9 mouse cellular contexts compared by ENCODE assay signal in the genomic region with DNA sequence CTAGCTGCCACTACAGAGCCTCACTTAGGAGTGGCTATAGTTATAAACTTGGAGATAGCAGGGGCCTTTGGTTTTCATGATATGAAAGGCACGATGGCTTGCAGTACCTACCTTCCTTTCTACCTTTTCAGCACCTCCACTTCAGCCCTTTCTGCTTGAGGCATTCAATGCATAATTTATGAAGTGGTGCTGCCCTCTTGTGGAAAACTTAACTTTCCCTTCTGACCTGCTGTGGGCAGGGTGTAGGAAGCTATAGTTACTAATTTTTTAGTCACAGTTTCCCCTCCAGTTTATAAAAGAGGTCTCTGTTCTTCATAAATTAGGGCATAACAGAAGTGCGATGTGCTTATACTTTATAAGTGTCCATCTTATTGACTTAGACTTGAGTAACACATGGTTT.
DNase-seq lines count a peak whose midpoint lies in the region; ATAC-seq and TF ChIP-seq lines count a peak whose summit lies in the region.
"Had no signal": no experiment of that assay in that cellular context is flagged by ENCODE, and none has a peak within 500 bp of the region (broad histone marks: within the 10 kb centered on the region; RNA-seq: fewer than 3 reads in every experiment).

No protein-coding gene starts in this region.

- 51% methylated on average over 2 of the region's 2 CpGs for WGBS in kidney, adult 2 months
- 73% methylated on average over 2 of the region's 2 CpGs for WGBS in kidney, embryonic 14.5 days
- whole genome bisulfite sequencing in kidney, postnatal 0 days = 63% methylated on average over 2 of the region's 2 CpGs
- WGBS in liver, embryonic 12.5 days (ENCODE audit: insufficient replicate concordance) = 51% methylated on average over 2 of the region's 2 CpGs

- no peak overlapping the region for H3K9ac ChIP-seq in kidney, embryonic 14.5 days (ENCODE audit: low read depth, low read length)
- no peak overlapping the region for H3K9ac ChIP-seq in CH12.LX (ENCODE audit: insufficient read depth, low read depth)
- H3K9ac ChIP-seq in kidney, postnatal 0 days (ENCODE audit: low read depth, low read length) = no peak overlapping the region
- no peak overlapping the region for H3K9ac ChIP-seq in liver, embryonic 12.5 days
- H3K9ac ChIP-seq: liver, embryonic 15.5 days had no signal

- no peak overlapping the region for H3K4me2 ChIP-seq in kidney, embryonic 14.5 days (replicated peaks; ENCODE audit: low read depth, low read length)
- H3K4me2 ChIP-seq in CH12.LX (ENCODE audit: insufficient read depth, low read depth, poor library complexity, severe bottlenecking) = no peak overlapping the region
- H3K4me2 ChIP-seq in kidney, postnatal 0 days (ENCODE audit: low read length) = no peak overlapping the region
- H3K4me2 ChIP-seq in liver, embryonic 12.5 days = no peak overlapping the region
- H3K4me2 ChIP-seq: liver, embryonic 15.5 days had no signal

- in situ Hi-C loops in CH12.LX (cut with MboI; ENCODE audit: low pct_ligation_motif_present, low pct_unique_long_range_greater_than_20kb, low sequenced_read_pairs) = no loop called here

- TF ChIP-seq POLR2A in kidney, adult 2 months (IDR thresholded peaks at IDR 0.05; ENCODE audit: low read depth, low read length) = no peak
- no peak for TF ChIP-seq POLR2A in CH12.LX (IDR thresholded peaks at IDR 0.05; ENCODE audit: low read depth, low read length)

- no peaks in the 10 kb centered on the region for H3K79me2 ChIP-seq in CH12.LX (replicated peaks; ENCODE audit: control insufficient read depth, extremely low read depth, insufficient read depth, poor library complexity, severe bottlenecking)

- no peak for TF ChIP-seq EP300 in CH12.LX (IDR thresholded peaks at IDR 0.05; ENCODE audit: low read length)

- no peaks in the 10 kb centered on the region for H3K4me1 ChIP-seq in kidney, adult 2 months (ENCODE audit: control insufficient read depth, insufficient read depth, low read length)
- no peaks in the 10 kb centered on the region for H3K4me1 ChIP-seq in kidney, embryonic 14.5 days (ENCODE audit: control insufficient read depth, insufficient read depth, low read length)
- H3K4me1 ChIP-seq in CH12.LX (ENCODE audit: control insufficient read depth in 1 of 2, insufficient read depth in 2 of 2) = no peaks in the 10 kb centered on the region
- no peaks in the 10 kb centered on the region for H3K4me1 ChIP-seq in kidney, postnatal 0 days (replicated peaks; ENCODE audit: insufficient read depth, low read length)
- no peaks in the 10 kb centered on the region for H3K4me1 ChIP-seq in liver, embryonic 12.5 days
- H3K4me1 ChIP-seq: liver, embryonic 15.5 days had no signal

- H3K4me3 ChIP-seq in kidney, adult 2 months (ENCODE audit: insufficient read depth, low read depth, low read length) = no peak overlapping the region
- H3K4me3 ChIP-seq in kidney, embryonic 14.5 days (ENCODE audit: low read length) = no peak overlapping the region
- no peak overlapping the region for H3K4me3 ChIP-seq in CH12.LX (replicated peaks in 1 of 3; ENCODE audit: low read depth in 2 of 3, low read length in 2 of 3, poor library complexity in 1 of 3)
- no peak overlapping the region for H3K4me3 ChIP-seq in kidney, postnatal 0 days (replicated peaks; ENCODE audit: low read depth, low read length)
- no peak overlapping the region for H3K4me3 ChIP-seq in liver, embryonic 12.5 days
- H3K4me3 ChIP-seq: liver, embryonic 15.5 days had no signal

- no peak overlapping the region for H3K27ac ChIP-seq in kidney, adult 2 months (ENCODE audit: insufficient read depth, low read depth, low read length)
- H3K27ac ChIP-seq in kidney, embryonic 14.5 days (ENCODE audit: low read depth, low read length) = no peak overlapping the region
- no peak overlapping the region for H3K27ac ChIP-seq in CH12.LX (ENCODE audit: insufficient read depth, low read depth)
- H3K27ac ChIP-seq in kidney, postnatal 0 days = no peak overlapping the region
- H3K27ac ChIP-seq in liver, embryonic 12.5 days = no peak overlapping the region
- H3K27ac ChIP-seq: liver, embryonic 15.5 days had no signal

- no peaks in the 10 kb centered on the region for H3K27me3 ChIP-seq in kidney, adult 2 months (replicated peaks; ENCODE audit: control insufficient read depth, insufficient read depth, low read length)
- H3K27me3 ChIP-seq in kidney, embryonic 14.5 days (ENCODE audit: control insufficient read depth, insufficient read depth, low read length) = no peaks in the 10 kb centered on the region
- H3K27me3 ChIP-seq in CH12.LX (replicated peaks) = no peaks in the 10 kb centered on the region
- no peaks in the 10 kb centered on the region for H3K27me3 ChIP-seq in kidney, postnatal 0 days (ENCODE audit: insufficient read depth, low read length)
- no peaks in the 10 kb centered on the region for H3K27me3 ChIP-seq in liver, embryonic 12.5 days (replicated peaks)
- H3K27me3 ChIP-seq: liver, embryonic 15.5 days had no signal

- dilution Hi-C loops in CH12.LX (cut with MboI; ENCODE audit: extremely low pct_ligation_motif_present, extremely low pct_unique_long_range_greater_than_20kb, low sequenced_read_pairs) = no loop called here

- TF ChIP-seq CTCF in kidney, adult 2 months (conservative IDR thresholded peaks at IDR 0.05; ENCODE audit: insufficient read depth, insufficient read length, low read depth, low read length) = 0 out of 2 replicates have a peak, but pooled peaks have one; percentile 19
- peak in 1 of 2 experiments; percentile 63; a peak in 2 of 4 replicates for TF ChIP-seq CTCF in CH12.LX (conservative IDR thresholded peaks at IDR 0.05 in 1 of 2, IDR thresholded peaks at IDR 0.05 in 1 of 2; ENCODE audit: low read depth in 2 of 2, low read length in 2 of 2)
- peak; percentile 60 for TF ChIP-seq CTCF in kidney, postnatal 0 days (IDR thresholded peaks at IDR 0.05; ENCODE audit: low read depth)

- H3K36me3 ChIP-seq in kidney, adult 2 months (ENCODE audit: control insufficient read depth, insufficient read depth, low read length) = no peaks in the 10 kb centered on the region
- H3K36me3 ChIP-seq in kidney, embryonic 14.5 days (ENCODE audit: control insufficient read depth, insufficient read depth, low read length) = no peaks in the 10 kb centered on the region
- H3K36me3 ChIP-seq in CH12.LX (replicated peaks in 1 of 2; ENCODE audit: control insufficient read depth in 1 of 2, insufficient read depth in 1 of 2, low read length in 1 of 2) = no peaks in the 10 kb centered on the region
- H3K36me3 ChIP-seq in kidney, postnatal 0 days (ENCODE audit: insufficient read depth, low read length) = no peaks in the 10 kb centered on the region
- H3K36me3 ChIP-seq in liver, embryonic 12.5 days = no peaks in the 10 kb centered on the region
- H3K36me3 ChIP-seq: liver, embryonic 15.5 days had no signal

- peak; percentile 52 for TF ChIP-seq RAD21 in CH12.LX (IDR thresholded peaks at IDR 0.05; ENCODE audit: low read depth, low read length)

- no peaks in the 10 kb centered on the region for H3K9me3 ChIP-seq in kidney, embryonic 14.5 days (ENCODE audit: control insufficient read depth, low read length)
- H3K9me3 ChIP-seq in CH12.LX (replicated peaks; ENCODE audit: low read length) = no peaks in the 10 kb centered on the region
- no peaks in the 10 kb centered on the region for H3K9me3 ChIP-seq in kidney, postnatal 0 days (replicated peaks; ENCODE audit: low read length)
- no peaks in the 10 kb centered on the region for H3K9me3 ChIP-seq in liver, embryonic 12.5 days (replicated peaks)
- H3K9me3 ChIP-seq: liver, embryonic 15.5 days had no signal

- no peak for ATAC-seq in kidney, embryonic 14.5 days (ENCODE audit: low FRiP score, low TSS enrichment)
- ATAC-seq in kidney, postnatal 0 days (replicated peaks; ENCODE audit: low FRiP score, low read depth) = no peak
- no peak for ATAC-seq in liver, embryonic 12.5 days

- peak; percentile 1 for DNase-seq in cerebellum, adult 9-10 months
- no peak for DNase-seq in cerebellum, adult 9-11 months
- DNase-seq in kidney, adult 2 months = peak; percentile 40
- DNase-seq in CH12.LX (ENCODE audit: extremely low read depth) = peak; percentile 37
- peak; percentile 16 for DNase-seq in kidney, postnatal 0 days (ENCODE audit: low spot score)
- DNase-seq in urinary bladder, adult 2 months (ENCODE audit: low spot score) = no peak

TF ChIP-seq in CH12.LX, 34 proteins besides CTCF, POLR2A, EP300 and RAD21:
- TF ChIP-seq SMC3 (IDR thresholded peaks at IDR 0.05; ENCODE audit: low read depth, low read length) = peak; percentile 61
- no peak for TF ChIP-seq MAFK (IDR thresholded peaks at IDR 0.05; ENCODE audit: insufficient replicate concordance, low read length)
- no peak for TF ChIP-seq USF1 (IDR thresholded peaks at IDR 0.05; ENCODE audit: low read depth, low read length)

Comparison
In these comparisons a context has a peak if more than half of its experiments do, and no peak if none do; other contexts are left out.
1. DNase-seq: peak in cerebellum, adult 9-10 months (single experiment), kidney, adult 2 months (single experiment), CH12.LX (single experiment) and kidney, postnatal 0 days (single experiment); none in cerebellum, adult 9-11 months (single experiment) and urinary bladder, adult 2 months (single experiment).